Mouse (Mus musculus) testis, adult 2 months (tissue): ENCODE data around the gene Gfap. TPM values are rescaled to one million over a fixed set of nuclear protein-coding genes. Genes with fewer than 3 reads are reported as not detected.

Source experiments
- H3K27ac ChIP-seq: fragments of 200-500 bp; 2 replicates; pipeline ENCODE4 v1.5.1; 2012; ENCODE audit warnings: low read depth, low read length; ENCODE audit not compliant: control insufficient read depth, insufficient read depth
- H3K27me3 ChIP-seq: fragments of 200-500 bp; 2 replicates; pipeline ENCODE4 v1.6.1; 2012; ENCODE audit warnings: mild to moderate bottlenecking, low read length, moderate library complexity; ENCODE audit not compliant: control insufficient read depth, insufficient read depth
- H3K36me3 ChIP-seq: fragments of 200-500 bp; 2 replicates; pipeline ENCODE4 v1.6.1; 2012; ENCODE audit warnings: mild to moderate bottlenecking, low read length; ENCODE audit not compliant: control insufficient read depth, insufficient read depth
- H3K4me1 ChIP-seq: fragments of 200-500 bp; 2 replicates; pipeline ENCODE4 v1.6.1; 2012; ENCODE audit warnings: low read length; ENCODE audit not compliant: control insufficient read depth, insufficient read depth
- H3K4me3 ChIP-seq: fragments of 200-500 bp; 2 replicates; pipeline ENCODE4 v1.5.1; 2012; ENCODE audit warnings: low read depth, mild to moderate bottlenecking, low read length, moderate library complexity, mixed read lengths; ENCODE audit not compliant: control insufficient read depth
- CTCF ChIP-seq: fragments of 200-500 bp; IDR thresholded peaks from 2 replicates; pipeline ENCODE4 v1.5.1; 2012; ENCODE audit warnings: low read depth, mild to moderate bottlenecking, inconsistent platforms, low read length, moderate library complexity; ENCODE audit not compliant: control insufficient read depth, insufficient read depth, insufficient replicate concordance
- POLR2A ChIP-seq: fragments of 200-500 bp; IDR thresholded peaks from 2 replicates; pipeline ENCODE4 v1.6.1; 2012; ENCODE audit warnings: low read depth, mild to moderate bottlenecking, inconsistent platforms, low read length, moderate library complexity; ENCODE audit not compliant: control insufficient read depth
- polyA plus RNA-seq: library from polyadenylated mRNA; depleted of rRNA; stranded (reverse); fragments of >200 nt; gene quantifications from 2 replicates; pipeline ENCODE4 v1.2.3, GENCODE M21; 2012

The Gfap gene
- polyA plus RNA-seq, 1 experiment, result 0.62 TPM

DNA sequence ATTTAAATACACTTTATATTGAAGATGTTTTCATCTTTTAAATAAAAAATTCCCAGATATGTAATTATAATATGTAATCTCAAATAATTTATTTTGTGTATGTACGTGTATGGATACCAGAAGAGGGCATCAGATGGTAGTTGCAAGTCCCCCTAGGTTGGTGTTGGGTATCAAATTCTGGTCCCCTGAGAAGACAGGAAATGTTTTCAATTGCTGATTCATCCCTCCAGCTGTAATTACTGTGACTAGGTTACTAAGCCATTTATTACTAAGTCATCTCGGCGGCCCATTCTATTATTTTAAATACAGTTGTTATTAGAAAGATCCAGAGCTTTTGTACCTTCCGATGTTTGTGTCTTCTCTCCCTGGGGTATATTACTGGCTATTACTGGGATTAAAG is 17.4 kb upstream of the Gfap start:
- no peaks in the 10 kb centered on the region; the same call in 1 of the 2 replicates for H3K36me3 ChIP-seq

DNA sequence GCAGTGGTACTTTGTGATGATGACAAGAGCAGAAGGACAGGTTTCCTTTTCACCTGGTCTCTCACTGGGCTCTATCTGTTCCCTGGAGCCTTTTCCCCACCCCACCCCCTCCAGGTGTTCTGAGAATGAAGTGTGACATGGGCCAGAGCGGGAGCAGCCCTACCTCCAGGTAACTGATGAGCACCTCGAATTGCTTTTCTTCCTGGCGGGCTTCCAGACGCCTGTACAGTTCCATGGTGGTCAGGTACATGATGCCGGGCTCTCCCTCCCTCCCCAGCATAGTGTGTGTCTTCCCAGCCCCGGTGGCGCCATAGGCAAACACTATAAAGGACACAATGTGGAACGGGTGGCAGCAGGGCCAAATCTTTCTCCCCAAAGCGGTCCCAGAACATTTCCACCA is 14.7 kb upstream of the Gfap start:
- Histone ChIP-seq H3K36me3 (no peaks in the 10 kb centered on the region; the same call in 1 of the 2 replicates), H3K4me1 (no peaks in the 10 kb centered on the region), H3K4me3 (no peak overlapping the region), H3K27me3 (no peaks in the 10 kb centered on the region), H3K27ac (no peak overlapping the region)
- TF ChIP-seq POLR2A, result no peak
- TF ChIP-seq CTCF, result no peak

More for the DNA sequence above, 17.4 kb upstream of the Gfap start:
- Histone ChIP-seq H3K27me3 (no peaks in the 10 kb centered on the region), H3K4me1 (no peaks in the 10 kb centered on the region), H3K27ac (no peak overlapping the region), H3K4me3 (no peak overlapping the region)
- TF ChIP-seq CTCF (no peak), POLR2A (no peak)

GRCm38 (mm10) chr11:102911376-102911775 is 10.7 kb upstream of the Gfap start:
- no peak overlapping the region for H3K27ac ChIP-seq
- H3K36me3 ChIP-seq, result peaks cover 3% of the 10 kb centered on the region
- no peaks in the 10 kb centered on the region for H3K27me3 ChIP-seq
- TF ChIP-seq CTCF (no peak), POLR2A (no peak)
- H3K4me3 ChIP-seq, result no peak overlapping the region
- H3K4me1 ChIP-seq, result no peaks in the 10 kb centered on the region

- H3K4me3 ChIP-seq, result no peak overlapping the region
- H3K36me3 ChIP-seq, result peaks cover 2% of the 10 kb centered on the region; the same call in 1 of the 2 replicates
- no peak for TF ChIP-seq CTCF
- TF ChIP-seq POLR2A, result no peak
- no peaks in the 10 kb centered on the region for H3K4me1 ChIP-seq
- no peak overlapping the region for H3K27ac ChIP-seq
- no peaks in the 10 kb centered on the region for H3K27me3 ChIP-seq
These were observed 2.9 kb upstream of the Gfap start for GRCm38 (mm10) chr11:102903654-102904053.

DNA sequence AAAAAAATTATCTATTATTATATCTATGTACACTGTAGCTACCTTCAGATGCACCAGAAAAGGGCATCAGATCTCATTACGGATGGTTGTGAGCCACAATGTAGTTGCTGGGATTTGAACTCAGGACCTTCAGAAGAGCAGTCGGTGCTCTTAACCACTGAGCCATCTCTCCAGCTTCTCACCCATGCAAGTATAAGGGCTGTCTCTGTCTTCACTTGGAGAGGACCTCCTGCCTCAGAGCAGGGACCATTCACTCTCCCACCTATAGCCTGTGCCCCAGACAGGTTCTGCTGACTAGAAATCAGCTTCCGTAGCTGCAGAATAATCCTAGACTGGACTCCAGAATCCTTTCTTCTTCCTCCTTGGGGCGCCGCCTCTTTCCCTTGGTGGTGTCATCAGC is 1.4 kb upstream of the Gfap start:
- TF ChIP-seq POLR2A (no peak), CTCF (no peak)
- H3K36me3 ChIP-seq, result no peaks in the 10 kb centered on the region
- no peak overlapping the region for H3K27ac ChIP-seq

DNA sequence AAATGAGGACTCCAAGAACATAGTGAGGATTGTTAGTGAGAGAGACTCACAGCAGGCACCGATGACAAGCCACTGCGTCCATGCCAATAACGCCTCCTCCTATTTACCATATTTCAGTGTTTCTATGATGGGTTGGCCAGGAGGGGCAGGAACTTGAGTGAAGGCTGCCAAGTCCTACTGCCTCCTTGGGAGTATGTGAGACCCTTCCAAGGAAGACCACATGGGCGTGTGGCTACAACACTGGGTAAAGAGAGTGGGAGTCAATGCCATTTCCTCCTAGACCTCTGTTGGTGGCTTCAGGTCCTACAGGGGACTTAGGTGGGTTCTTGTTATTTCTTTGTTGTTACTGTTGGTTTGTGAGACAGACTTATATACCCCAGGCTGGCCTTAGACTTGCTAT is 487 bp upstream of the Gfap start:
- Histone ChIP-seq H3K36me3 (no peaks in the 10 kb centered on the region), H3K27me3 (no peaks in the 10 kb centered on the region), H3K27ac (no peak overlapping the region), H3K4me3 (no peak overlapping the region), H3K4me1 (0 out of 2 replicates have a peak, but pooled peaks cover 2% of the 10 kb centered on the region)
- no peak for TF ChIP-seq CTCF
- TF ChIP-seq POLR2A, result no peak

More for the DNA sequence above, 1.4 kb upstream of the Gfap start:
- Histone ChIP-seq H3K4me3 (no peak overlapping the region), H3K27me3 (no peaks in the 10 kb centered on the region), H3K4me1 (no peaks in the 10 kb centered on the region)

DNA sequence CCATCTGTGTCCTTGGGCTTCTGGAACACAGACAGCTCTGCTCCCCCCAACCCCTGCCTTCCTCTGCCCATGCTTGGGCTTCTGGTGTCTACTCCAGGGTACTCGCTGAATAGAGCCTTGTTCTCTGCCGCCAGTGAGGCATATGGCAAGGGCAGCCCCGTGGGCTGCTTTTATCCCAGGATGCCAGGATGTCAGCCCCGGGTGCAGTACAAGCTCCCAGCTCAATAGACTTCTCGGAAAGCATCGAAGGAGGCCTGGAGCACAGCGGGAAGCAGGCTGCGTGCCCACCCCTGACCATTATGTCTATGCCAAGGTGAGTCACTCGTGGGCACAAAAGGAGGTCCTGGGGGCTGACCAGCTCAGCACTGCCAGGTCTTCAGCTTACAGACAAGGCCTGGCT is 2.3 kb downstream of the Gfap start:
- Histone ChIP-seq H3K4me1 (peaks cover 7% of the 10 kb centered on the region), H3K36me3 (no peaks in the 10 kb centered on the region), H3K4me3 (no peak overlapping the region), H3K27me3 (no peaks in the 10 kb centered on the region), H3K27ac (no peak overlapping the region)
- TF ChIP-seq POLR2A (no peak), CTCF (no peak)

- H3K27me3 ChIP-seq, result no peaks in the 10 kb centered on the region
- TF ChIP-seq POLR2A, result no peak
- no peak for TF ChIP-seq CTCF
- H3K4me3 ChIP-seq, result no peak overlapping the region
- no peaks in the 10 kb centered on the region for H3K36me3 ChIP-seq
- H3K4me1 ChIP-seq, result peaks cover 10% of the 10 kb centered on the region
- H3K27ac ChIP-seq, result no peak overlapping the region
These were observed 4.1 kb downstream of the Gfap start for GRCm38 (mm10) chr11:102896641-102897040.
